Mouse (Mus musculus) Muller cell, postnatal 12 days (primary cell): ENCODE data around the gene Wdr26.

Experiments used
- DNase-seq: peaks from one replicate; pipeline ENCODE4 v3.0.0-alpha.2; 2015; ENCODE audit errors: inconsistent ontology term

Wdr26 gene

DNA sequence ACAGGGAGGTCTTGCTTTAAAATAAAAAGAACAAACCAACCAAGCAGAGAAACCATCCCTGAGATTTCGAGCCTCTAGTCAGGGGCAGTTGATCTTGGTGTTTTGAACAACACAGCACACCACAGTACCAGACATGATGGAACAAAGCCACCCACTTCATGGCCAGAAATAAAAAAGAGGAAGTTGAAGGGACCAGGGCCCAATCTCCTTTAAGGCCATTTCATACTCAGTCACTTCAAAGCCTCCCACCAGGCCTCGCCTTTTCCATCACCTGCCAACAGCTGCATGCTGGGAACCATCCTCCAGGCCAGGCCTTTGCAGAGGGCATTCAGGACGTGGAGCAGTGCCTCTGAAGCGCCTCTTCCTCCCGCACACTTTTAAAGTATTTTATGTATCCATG lies 25.5 kb upstream of the Wdr26 start:
- DNase-seq = no peak

DNA sequence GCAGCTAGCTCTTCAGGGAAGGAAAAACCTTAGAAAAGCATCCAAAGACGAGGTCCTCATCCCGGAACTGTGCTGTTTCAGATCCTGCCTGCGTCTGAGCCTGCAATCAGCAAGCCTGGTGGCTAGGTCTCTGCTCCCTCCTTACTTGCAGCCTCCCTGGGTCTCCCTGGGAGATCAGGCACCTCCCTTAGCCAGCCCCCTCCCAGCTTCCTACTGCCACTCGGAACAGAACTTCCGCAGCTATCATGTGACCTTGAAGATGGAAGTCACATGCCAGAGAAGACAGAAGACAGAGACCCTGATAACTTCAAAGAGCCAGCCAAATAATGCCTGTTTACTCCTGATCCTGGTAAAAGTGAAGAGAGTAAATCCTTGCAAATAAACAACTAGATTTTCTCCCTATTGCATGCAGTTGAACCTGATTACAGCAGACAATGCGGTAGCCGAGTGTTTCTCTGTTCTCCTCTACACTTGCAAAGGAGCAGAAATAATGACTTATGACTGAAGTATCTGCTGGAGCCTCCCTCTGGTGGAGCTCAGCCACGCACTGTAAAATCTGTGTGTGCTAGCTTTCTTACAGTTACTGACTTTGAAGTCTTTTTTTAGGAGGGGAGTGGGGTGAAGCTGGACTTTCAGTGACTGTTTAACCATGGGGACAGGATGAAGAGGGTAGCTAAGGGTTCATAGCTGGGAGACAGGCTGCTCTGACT lies 22.7 kb upstream of the Wdr26 start:
- peak; percentile 41 for DNase-seq

DNA sequence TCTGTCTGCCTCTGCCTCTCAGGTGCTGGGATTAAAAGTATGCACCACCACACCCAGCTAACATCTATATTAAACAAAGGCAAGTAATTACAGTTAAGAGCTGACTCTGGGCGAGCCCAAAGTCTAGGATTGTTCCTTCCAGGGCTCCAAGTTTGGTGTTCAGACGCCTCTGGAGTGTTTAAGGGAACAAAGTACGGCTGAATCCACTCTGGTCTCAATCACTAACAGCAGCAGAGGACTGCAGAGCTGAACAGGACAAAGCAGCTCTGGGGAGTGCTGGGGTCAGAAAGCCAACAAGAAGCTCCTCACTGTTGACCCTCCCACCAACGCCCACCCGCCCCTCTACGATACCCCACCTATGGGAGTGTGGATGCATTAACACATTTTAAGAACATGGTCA lies 21.9 kb upstream of the Wdr26 start:
- no peak for DNase-seq

DNA sequence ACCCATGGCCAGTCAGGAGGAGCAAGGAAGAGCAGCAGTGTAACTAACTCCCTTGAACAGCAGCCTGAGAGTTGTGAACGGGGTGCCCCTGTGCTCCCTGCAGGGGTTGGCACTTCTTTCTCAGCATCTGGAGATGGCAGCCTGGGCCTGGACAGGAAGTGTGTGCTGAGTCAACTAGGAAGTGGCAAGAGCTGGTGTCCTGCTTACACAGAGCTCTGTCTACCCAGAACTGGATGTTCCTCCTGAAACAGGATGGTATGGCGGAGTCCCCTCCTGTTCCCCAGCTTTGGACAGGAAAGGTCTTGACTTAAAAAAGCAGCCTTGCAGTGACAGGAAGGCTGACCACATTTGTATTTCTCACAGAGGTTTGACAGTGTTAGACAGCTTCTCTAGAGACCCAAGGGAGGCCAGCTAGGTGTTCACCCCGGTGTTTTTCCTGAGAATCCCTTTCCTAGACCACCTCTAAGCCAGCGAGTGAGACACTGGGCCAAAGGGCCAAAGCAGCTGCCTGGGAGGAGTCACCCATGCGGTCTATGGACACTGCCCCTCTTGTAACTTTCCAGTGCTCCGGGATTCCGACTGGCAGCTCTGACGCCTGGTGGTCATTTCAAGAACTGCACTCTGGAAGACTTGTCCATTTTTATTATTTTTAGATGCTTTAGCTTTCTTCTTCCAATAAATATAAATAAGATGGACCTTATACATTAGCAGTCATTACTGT lies 20.7 kb upstream of the Wdr26 start:
- DNase-seq = peak; percentile 65

DNA sequence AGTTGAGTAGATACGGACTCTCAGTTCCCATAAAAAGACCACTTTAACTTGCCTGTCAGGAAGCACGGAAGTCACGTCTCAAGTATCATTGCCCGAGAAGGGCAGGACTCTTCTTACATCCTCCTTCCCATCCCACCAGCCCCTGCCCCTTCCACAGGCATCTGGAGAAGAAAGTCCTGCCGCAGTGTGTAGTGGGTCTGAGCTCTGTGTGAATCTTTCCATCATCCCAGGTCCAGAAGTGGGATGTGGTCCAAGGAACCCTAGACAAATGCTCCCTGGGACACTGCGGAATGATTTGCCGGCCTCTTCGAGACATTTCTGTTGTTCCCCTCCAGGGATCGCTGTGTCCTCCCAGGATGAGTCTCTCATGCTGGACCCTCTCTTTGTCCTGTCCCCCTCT lies 20.0 kb upstream of the Wdr26 start:
- DNase-seq = no peak

DNA sequence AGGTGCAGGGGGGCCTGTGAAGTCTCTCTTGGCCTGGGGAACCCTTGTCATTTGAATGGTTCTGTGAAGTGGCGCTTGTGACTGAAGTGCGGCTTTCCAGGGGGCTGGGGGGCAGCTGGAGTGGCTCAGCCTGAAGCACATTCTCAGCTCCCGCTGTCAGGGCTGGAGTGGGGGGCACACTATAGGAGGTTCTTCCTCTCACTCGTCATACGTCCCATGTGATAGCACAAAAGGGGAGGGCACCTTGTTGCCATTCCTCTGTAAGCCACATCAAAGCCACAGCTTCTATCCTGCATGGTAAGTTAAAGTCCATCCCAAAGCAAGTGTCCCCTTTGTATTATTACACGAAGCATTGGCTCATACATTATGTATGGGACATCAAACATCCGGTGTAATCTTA lies 19.5 kb upstream of the Wdr26 start:
- no peak for DNase-seq

DNA sequence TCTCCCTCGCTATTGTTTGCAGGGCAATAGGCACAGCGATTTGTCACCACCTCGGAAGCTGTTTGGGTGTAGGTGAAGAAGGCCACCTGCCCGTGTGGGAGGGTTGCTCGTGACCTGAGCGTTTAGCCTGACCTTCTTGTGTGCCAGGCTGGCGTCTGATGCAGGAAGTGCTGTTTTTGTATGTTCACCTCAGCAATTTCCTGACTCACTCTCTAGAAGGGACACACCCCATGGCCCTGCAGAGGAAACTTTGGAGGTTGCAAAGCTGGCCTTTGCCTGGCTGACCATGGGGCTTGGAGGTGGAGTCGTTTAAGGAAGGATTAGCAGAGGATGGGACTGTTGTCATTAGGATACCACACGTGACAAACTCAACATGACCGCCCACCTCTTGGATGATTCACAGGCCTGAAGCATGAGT lies 18.9 kb upstream of the Wdr26 start:
- no peak for DNase-seq

DNA sequence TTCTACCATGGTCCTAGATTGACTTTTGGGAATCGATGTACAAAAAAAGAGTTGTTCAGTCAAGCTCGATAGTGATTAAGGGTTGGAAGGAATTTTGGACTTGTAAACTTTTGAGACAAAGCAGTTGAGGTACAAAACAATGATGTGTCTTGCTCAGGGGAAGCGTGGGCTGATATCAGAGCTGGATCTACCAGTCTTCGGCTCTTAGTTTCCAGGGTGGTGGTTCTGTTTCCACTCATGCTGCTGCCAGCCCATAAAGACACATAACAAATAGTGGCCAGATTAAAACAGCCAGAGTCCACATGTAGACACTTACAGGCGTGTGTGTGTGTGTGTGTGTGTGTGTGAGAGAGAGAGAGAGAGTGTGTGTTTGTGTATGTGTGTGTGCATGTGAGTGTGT lies 17.2 kb upstream of the Wdr26 start:
- DNase-seq = no peak

DNA sequence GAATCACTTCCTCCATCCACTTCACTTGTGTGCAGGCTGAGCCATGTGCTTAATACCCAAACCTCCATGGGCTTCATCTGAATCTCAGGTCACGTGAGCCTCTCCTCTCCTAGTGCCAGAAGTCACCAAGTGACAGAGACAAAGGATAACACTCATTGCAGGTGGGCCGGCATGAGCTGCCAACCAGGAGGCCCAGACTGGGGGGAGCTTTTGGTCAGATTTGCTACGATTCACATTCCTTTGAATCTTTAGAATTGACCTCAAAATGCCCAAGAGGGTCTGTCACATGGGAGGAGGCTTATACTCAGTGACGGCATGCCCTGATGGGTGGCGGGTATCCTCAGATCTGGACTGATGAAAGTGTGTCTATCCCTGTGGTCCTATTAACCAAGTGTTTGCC lies 16.8 kb upstream of the Wdr26 start:
- DNase-seq = peak; percentile 43

DNA sequence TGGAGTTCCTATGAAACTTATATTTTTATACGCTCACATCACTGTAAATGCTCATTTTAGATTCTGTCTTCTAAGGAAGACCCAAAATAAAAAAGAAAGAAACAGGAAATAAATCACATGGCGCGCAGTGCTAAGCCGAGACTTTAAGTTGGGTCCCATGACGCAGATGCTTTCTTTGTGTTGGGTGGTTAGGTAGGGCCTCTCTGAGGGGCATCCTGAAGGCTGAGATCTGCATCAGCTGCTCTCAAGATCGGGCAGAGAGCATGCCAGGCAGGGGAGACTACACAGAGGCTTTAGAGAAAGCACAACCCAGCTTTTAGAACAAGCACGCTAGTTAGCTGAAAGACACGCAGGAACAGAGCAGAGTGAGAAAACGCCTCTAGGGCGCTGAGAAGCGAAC lies 16.0 kb upstream of the Wdr26 start:
- DNase-seq = no peak

DNA sequence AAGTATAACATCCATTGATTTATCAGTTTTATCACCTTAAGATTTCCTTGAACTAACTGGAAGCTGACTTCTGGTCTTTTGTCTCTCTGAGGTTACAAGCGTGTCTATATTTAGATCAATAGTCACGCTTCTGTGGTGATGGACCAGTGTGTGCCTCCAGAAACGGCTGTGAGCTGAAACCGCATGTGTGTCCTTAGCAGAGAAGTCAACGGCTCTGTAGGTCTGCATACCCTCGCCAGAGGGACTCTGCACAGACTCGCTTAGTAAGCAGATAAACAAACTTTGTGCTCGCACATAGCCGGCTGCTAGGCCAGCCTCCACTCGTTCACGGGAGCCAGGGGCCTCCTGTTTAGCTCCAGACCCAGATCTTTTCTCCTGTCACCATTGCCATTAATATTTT lies 15.0 kb upstream of the Wdr26 start:
- DNase-seq = no peak

DNA sequence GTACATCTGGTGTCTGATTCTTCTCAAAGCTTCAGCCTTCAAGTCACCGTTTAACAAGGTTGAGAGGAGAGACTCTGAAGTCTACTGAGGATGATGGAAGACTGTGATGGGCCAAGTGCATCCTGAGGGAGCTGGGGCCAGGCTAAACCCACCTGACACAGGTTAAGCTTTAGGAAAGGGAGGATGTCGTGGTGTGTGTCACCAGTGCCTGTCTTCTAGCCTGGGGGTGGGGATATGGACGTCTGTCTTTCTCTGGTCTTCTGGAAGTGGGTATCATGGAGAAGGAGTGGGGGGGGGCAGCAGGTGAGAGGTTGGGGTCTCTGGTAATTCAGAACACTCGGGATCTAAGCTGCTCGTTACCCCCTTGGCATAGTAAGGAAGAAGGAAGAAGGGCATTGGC lies 13.5 kb upstream of the Wdr26 start:
- no peak for DNase-seq

DNA sequence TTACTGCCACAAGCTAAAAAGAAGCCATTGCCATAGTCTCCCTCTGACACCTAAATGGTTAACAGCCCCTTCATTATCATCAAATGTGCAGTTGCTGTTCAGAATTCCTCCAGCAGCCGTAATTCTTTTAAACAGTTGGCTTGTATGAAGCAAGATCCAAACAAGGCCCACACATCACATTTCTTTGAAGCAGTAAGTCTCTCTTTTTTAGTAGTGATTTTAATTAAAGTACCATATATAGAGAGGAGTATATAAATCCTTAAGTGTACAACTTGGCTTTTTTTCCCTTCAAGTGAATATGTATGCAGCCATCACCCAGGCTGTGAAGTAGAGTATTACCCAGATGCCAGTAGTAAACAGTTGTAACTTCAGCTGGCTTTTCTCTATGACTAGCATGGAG lies 10.2 kb upstream of the Wdr26 start:
- DNase-seq = no peak

DNA sequence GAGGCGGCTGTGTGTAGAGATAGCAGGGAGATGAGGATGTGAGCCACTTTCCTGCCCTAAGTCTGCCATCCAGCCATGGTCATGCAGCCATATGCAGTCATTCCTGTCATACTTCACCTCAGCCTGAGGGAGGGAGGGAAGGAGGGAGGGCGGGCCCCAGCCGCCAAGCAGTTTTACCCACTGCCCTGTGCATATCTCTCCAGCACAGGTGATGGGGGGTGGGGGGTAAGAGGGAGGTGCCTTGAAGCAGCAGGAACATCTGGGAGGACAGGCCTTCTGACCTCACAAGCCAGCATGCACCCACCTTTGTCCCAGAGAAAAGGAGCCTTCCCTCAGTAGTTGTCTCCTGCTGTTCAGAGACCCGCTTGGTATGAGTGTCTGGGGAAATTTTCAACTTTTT lies 4.5 kb upstream of the Wdr26 start:
- no peak for DNase-seq

DNA sequence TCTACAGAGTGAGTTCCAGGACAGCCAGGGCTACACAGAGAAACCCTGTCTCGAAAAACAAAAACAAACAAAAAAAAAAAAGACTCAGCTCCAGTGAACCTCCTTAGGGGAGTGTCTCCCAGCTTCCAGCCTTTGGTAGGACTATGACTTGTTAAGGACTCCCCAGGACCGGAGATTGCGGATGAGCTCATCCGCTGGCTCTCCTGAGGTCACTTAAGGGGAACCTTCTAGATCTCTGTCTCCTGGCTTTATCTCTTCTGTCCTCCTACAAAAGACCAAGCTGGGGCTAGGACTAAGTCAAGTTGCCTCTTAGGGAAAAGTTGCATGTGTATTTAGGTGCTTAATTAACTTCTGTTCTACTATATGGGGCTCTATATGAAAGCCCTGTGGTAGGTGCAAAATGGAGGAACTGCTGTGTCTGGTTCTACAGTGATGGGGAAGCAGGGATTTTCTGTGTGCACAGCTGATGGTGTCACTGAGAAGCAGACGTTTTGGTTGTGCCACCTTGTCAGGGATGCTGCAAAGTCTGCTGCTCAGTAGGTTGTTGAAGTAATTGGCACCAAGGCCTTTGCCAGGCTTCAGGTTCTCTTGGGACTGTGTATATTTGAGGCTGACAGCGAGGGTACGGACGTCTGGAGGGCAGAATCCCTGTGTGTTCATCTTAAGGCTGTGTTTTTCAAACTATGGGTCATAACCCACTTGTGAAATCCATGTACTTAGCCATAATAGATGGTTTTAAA lies 2.7 kb upstream of the Wdr26 start:
- DNase-seq = no peak

DNA sequence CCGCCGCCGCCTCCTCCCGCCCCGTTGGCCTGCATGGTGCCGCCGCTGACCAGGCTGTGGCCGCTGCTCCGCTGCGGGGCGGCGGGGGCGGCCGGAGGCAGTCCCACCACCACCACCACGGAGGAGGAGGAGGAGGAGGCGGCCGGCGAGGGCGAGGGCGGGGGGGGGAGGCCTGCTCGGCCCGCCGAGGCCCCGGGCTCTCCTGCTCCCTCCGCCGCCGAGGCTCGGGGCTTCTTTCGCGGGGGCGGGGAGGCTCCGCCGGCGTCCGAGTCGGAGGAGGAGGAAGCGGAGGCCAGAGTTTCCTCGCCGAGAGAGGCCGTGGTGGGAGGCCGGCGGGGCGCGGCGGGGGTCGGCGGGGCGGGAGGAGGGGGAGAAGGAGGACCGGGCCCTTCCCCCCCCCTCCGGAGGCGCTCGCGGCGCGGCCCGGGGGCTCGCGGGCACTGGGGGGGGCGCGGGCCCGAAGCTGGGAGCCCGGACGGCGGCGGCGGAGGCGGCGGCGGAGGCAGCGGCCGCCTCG lies 340 bp downstream of the Wdr26 start:
- DNase-seq = peak; percentile 60

DNA sequence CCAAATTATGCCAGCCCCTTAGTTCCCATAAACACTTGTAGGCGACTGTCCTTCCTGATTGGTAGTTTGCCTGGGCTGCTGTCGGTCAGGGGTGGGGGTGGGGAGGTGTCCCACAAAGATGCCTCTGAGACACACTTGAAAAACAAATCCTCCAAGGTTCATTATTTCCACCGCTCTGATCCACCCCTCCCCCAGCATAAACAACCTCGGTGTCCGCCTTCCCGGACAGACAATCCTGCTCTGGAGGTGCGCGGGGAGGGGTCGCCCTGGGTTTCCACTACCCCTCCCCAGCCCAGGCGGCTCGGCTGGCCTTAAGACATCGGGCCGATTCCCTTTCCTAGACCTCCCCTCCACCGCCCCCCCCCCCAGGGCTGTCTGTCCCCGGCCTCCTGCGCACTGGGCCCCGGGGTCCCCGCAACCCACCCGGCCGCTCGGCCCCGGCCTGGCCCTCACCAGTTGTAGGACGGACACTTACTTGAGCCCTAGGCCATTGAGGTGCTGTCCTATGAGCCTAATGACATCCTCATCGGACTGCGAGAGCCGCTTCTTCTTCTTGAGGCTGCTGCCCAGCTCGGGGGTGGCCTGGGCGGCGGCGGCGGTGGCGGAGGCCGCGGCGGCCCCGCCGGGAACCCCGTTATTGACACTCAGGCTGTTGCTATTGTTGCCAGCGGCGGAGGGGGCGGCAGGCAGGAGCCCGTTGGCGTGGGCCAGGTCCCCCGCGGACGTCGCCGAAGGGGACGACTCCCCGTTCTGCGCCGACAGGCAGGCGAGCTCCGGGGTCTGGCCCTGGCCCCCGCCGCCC lies 999 bp downstream of the Wdr26 start:
- DNase-seq = peak; percentile 82

DNA sequence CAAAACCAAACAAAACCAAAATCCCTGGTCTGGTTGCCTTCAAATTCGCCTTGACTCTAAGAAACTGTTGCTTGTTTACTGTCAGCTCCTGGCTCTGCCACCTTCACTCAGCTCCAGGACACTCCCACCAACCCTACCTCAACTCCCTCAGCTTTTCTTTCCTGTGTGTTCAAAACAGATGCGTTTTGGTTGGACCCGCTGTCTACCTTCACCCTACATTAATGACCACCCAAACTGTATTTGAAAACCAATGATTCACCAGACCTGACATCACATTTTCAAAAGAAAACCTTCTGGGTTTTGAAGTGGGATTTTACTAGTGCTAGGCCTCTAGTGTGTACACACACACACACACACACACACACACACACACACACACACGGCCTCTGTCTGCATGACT lies 1.7 kb downstream of the Wdr26 start:
- no peak for DNase-seq

DNA sequence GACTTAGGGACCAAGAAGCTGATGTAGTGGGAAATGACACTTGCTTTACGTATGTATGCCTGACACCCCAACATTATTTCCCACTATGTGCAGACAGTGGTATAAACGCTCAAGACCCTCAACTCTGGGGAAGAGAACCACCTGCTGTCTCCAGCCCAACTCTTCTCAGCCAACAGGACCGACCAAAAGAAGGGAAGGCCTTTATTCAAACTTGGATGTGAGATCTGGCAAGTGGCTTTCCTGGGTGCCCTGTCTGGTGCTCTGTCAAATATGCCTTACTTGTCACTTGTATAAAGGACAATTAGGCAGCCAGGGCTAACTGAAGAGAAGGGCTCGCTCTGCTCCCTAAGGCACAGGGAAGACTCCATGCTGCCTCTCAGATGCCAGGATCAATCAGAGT lies 12.4 kb downstream of the Wdr26 start:
- no peak for DNase-seq

DNA sequence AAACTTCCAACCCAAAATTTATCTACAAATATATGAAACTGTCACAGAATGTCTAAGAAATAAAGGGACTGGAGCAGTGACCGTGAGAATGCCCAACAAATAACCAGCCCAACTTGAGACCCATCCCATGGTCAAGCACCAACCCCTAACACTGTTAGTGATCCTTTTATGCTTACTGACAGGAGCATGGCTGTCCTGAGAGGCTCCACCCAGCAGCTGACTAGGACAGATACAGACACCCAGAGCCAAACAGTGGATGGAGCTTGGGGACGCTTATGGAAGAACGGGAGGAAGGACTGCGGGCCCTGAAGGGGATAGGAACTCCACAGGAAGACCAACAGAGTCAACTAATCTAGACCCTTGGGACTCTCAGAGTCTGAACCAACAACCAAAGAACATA lies 22.9 kb downstream of the Wdr26 start:
- DNase-seq = no peak

DNA sequence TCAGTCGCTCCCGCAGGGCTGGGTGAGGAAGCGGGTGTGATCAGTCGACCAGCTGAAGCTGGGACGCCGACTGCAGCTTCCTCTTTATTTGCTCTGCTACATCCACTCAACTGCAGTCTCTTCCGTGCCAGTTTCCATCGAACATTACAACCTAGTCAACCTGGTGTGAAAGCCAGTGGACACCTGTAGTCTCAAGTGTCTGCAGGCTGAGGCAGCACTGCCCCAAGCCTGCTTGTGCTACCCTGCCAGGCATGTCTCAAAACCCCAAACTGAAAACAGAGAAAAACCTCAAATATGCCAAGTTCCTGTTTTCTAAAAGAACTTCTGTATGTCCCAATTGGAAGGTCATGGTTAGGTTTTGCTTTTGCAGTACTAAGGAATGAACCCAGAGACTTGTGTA lies 41.6 kb downstream of the Wdr26 start:
- no peak for DNase-seq

DNA sequence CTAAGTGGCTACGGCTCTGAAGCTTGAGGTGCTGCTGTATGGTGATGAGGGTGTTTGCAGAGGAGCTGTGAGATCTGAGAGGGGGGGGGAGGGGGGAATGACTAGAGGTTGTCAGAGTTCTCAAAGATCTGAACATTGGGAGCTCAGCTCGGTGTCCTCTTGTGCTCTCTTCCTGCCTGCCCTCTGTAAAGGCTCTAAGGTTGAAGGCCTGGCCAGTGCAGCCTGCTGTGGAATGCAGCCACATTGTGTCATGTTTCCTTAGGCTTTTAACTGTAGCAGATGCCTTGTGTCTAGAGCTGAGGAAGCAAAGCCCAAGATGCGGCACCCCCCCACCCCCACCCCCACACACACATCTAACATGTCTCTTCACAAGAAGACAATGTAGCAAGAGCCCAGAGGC lies 43.4 kb downstream of the Wdr26 start:
- no peak for DNase-seq
